Mouse (Mus musculus) stomach, postnatal 0 days (tissue): ENCODE measurements around the gene Zfp512b. TPM values are rescaled to one million over a fixed set of nuclear protein-coding genes. Genes with fewer than 3 reads are reported as not detected.
A peak's percentile ranks its signal among the peaks of the same experiment; 100 is the strongest.

Experiments used
- ATAC-seq: fragments of 200-750 bp; cut with Nextera tagmentation; 2 replicates; pipeline ENCODE4 v1.8.0; 2017; ENCODE audit not compliant: low FRiP score, low TSS enrichment
- DNase-seq: peaks from one replicate; pipeline ENCODE4 v3.0.0-alpha.2; 2016; ENCODE audit warnings: low spot score
- H3K27ac ChIP-seq: fragments of 300-500 bp; sonication (generic); replicated peaks from 2 replicates; pipeline ENCODE4 v1.5.1; 2014; ENCODE audit warnings: mild to moderate bottlenecking, control low read depth
- H3K27me3 ChIP-seq: fragments of 300-500 bp; sonication (generic); 2 replicates; pipeline ENCODE4 v1.6.1; 2014; ENCODE audit warnings: low read length; ENCODE audit not compliant: control insufficient read depth, insufficient read depth
- H3K36me3 ChIP-seq: fragments of 300-500 bp; sonication (generic); 2 replicates; pipeline ENCODE4 v1.6.1; 2014; ENCODE audit warnings: low read length, mixed read lengths; ENCODE audit not compliant: control insufficient read depth, insufficient read depth
- H3K4me1 ChIP-seq: fragments of 300-500 bp; sonication (generic); replicated peaks from 2 replicates; pipeline ENCODE4 v1.6.1; 2014; ENCODE audit warnings: antibody characterized with exemption; ENCODE audit not compliant: control insufficient read depth, insufficient read depth
- H3K4me2 ChIP-seq: fragments of 300-500 bp; sonication (generic); replicated peaks from 2 replicates; pipeline ENCODE4 v1.6.1; 2014; ENCODE audit warnings: low read depth, mild to moderate bottlenecking, control low read depth, moderate library complexity
- H3K4me3 ChIP-seq: fragments of 300-500 bp; sonication (generic); 2 replicates; pipeline ENCODE4 v1.5.1; 2014; ENCODE audit warnings: low read depth, low read length, control low read depth
- H3K9ac ChIP-seq: fragments of 300-500 bp; sonication (generic); 2 replicates; pipeline ENCODE4 v1.6.1; 2014; ENCODE audit warnings: mild to moderate bottlenecking, low read length, control low read depth, mixed read lengths
- H3K9me3 ChIP-seq: fragments of 300-500 bp; sonication (generic); 2 replicates; pipeline ENCODE4 v1.6.1; 2016; ENCODE audit warnings: low read length; ENCODE audit not compliant: control insufficient read depth
- CTCF ChIP-seq: IDR thresholded peaks from 2 replicates; pipeline ENCODE4 v1.5.1; 2016; ENCODE audit warnings: antibody characterized with exemption, low read depth, mild to moderate bottlenecking, moderate library complexity
- EP300 ChIP-seq: optimal IDR thresholded peaks from 2 replicates; pipeline ENCODE3; 2016; ENCODE audit warnings: antibody characterized with exemption
- WGBS: fragments of 180-500 bp; shearing (Covaris S2); extraction: QIAGEN DNeasy Blood & Tissue Kit; methylation state at CpG from one replicate; pipeline ENCODE4 v1.1.7; 2014; 5-methylcytosine and 5-hydroxymethylcytosine counted together
- polyA plus RNA-seq: library from polyadenylated mRNA; unstranded; fragments of >200 nt; fragmentation: Nextera tagmentation; extraction: Ambion mirVana; gene quantifications from 2 replicates; pipeline ENCODE4 v1.2.1, GENCODE M21; 2015

Zfp512b gene
- polyA plus RNA-seq, 1 experiment from 2014 or later: 15.9 TPM

- H3K9me3 ChIP-seq: no peaks in the 10 kb centered on the region
These were observed 12.4 kb downstream of the Zfp512b start for GRCm38 (mm10) chr2:181580131-181580772.

GRCm38 (mm10) chr2:181579681-181580080 lies 12.9 kb downstream of the Zfp512b start:
- 62% methylated on average over 1 of the region's 1 CpGs for WGBS
- Histone ChIP-seq H3K4me1 (peaks cover 13% of the 10 kb centered on the region), H3K27ac (no peak overlapping the region), H3K9me3 (no peaks in the 10 kb centered on the region), H3K4me3 (no peak overlapping the region), H3K27me3 (no peaks in the 10 kb centered on the region), H3K4me2 (no peak overlapping the region), H3K9ac (0 out of 2 replicates have a peak overlapping the region, but pooled peaks have one; percentile 35), H3K36me3 (no peaks in the 10 kb centered on the region; the same call in 1 of the 2 replicates)
- DNase-seq (no peak), ATAC-seq (no peak)
- TF ChIP-seq CTCF (no peak), EP300 (no peak)

More at GRCm38 (mm10) chr2:181580131-181580772, 12.4 kb downstream of the Zfp512b start:
- Histone ChIP-seq H3K27me3 (no peaks in the 10 kb centered on the region), H3K27ac (peak overlapping the region; percentile 98), H3K36me3 (peaks cover 2% of the 10 kb centered on the region; the same call in 1 of the 2 replicates), H3K9ac (peak overlapping the region; percentile 88), H3K4me3 (peak overlapping the region; percentile 82), H3K4me1 (peaks cover 13% of the 10 kb centered on the region), H3K4me2 (peak overlapping the region; percentile 86)
- ATAC-seq: no peak
- DNase-seq: no peak
- WGBS: 74% methylated on average over 5 of the region's 5 CpGs
- TF ChIP-seq EP300 (no peak), CTCF (no peak)

GRCm38 (mm10) chr2:181578790-181579618 lies 13.6 kb downstream of the Zfp512b start:
- ATAC-seq: no peak
- peaks cover 13% of the 10 kb centered on the region for H3K4me1 ChIP-seq
- H3K27ac ChIP-seq: no peak overlapping the region
- TF ChIP-seq EP300 (no peak), CTCF (no peak)
- DNase-seq: peak; percentile 22
- peak overlapping the region; percentile 35; the same call in 1 of the 2 replicates for H3K9ac ChIP-seq
- 0 out of 2 replicates have a peak, but pooled peaks cover 2% of the 10 kb centered on the region for H3K36me3 ChIP-seq
- H3K4me3 ChIP-seq: no peak overlapping the region
- WGBS: 11% methylated on average over 5 of the region's 5 CpGs
- no peaks in the 10 kb centered on the region for H3K9me3 ChIP-seq
- H3K27me3 ChIP-seq: no peaks in the 10 kb centered on the region
- H3K4me2 ChIP-seq: no peak overlapping the region

GRCm38 (mm10) chr2:181577981-181578581 lies 14.5 kb downstream of the Zfp512b start:
- Histone ChIP-seq H3K9ac (no peak overlapping the region), H3K4me3 (no peak overlapping the region), H3K27ac (no peak overlapping the region), H3K4me2 (no peak overlapping the region), H3K9me3 (no peaks in the 10 kb centered on the region), H3K4me1 (peaks cover 13% of the 10 kb centered on the region), H3K36me3 (peaks cover 4% of the 10 kb centered on the region; the same call in 1 of the 2 replicates), H3K27me3 (no peaks in the 10 kb centered on the region)
- 59% methylated on average over 7 of the region's 7 CpGs for WGBS
- TF ChIP-seq EP300 (no peak), CTCF (no peak)
- DNase-seq (peak; percentile 28), ATAC-seq (no peak)

GRCm38 (mm10) chr2:181577126-181577525 lies 15.5 kb downstream of the Zfp512b start:
- DNase-seq (peak; percentile 7), ATAC-seq (no peak)
- peaks cover 12% of the 10 kb centered on the region; the same call in 1 of the 2 replicates for H3K36me3 ChIP-seq

More at GRCm38 (mm10) chr2:181577126-181577525, 15.5 kb downstream of the Zfp512b start:
- Histone ChIP-seq H3K9me3 (no peaks in the 10 kb centered on the region), H3K27me3 (no peaks in the 10 kb centered on the region), H3K4me1 (peaks cover 13% of the 10 kb centered on the region), H3K4me2 (no peak overlapping the region), H3K9ac (no peak overlapping the region), H3K4me3 (no peak overlapping the region), H3K27ac (no peak overlapping the region)
- 69% methylated on average over 2 of the region's 2 CpGs for WGBS
- TF ChIP-seq CTCF: no peak
- TF ChIP-seq EP300: no peak
